Mouse (Mus musculus): Measurements from ENCODE around the gene Mindy1. TPM values are rescaled to one million over a fixed set of nuclear protein-coding genes. Genes with fewer than 3 reads are reported as not detected.

The Mindy1 gene
- polyA plus RNA-seq, 1 experiment from 2014 or later, result 54.6 TPM

DNA sequence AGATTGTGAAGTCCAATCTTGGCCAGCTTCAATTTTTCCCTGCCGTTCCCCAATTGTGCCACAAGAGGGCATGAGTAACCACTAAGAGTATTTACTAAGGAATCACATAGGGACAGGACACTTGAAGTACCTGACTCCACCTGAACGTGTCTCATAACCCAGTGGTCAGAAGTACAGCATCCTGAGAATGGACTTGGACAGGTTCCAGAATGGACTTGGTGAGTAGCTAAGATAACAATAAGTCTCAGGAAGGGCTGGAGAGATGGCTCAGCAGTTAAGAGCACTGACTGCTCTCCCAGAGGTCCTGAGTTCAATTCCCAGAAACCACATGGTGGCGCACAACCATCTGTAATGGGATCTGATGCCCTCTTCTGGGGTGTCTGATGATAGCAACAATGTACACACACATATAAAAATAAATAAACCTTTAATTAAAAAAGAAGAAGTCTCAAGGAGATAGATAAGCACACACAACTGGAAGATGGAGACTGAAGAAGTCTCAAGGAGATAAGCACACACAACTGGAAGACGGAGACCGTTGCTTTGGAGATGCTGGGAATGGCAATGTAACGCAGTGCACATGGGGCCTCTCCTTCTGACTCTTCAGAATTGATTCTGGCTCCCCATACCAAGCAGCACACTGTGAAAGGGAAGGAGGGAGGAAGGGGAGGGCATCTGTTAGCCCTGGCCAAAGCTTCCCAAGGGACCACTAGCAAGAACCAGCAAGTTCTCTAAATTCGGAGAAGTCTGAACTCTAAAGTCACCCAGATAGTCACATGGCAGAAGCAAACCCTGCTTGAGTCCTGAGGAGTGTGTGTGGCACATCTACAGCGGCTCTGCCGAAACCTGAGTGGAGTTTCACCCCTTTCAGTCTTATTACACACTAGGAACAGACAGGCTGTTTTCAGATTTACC lies 30.1 kb downstream of the Mindy1 start:
- H3K27ac ChIP-seq (ENCODE audit: low read length), result no peak overlapping the region
- H3K4me1 ChIP-seq (ENCODE audit: control insufficient read depth, insufficient read depth, low read length), result peaks cover 13% of the 10 kb centered on the region
- no peak overlapping the region for H3K4me3 ChIP-seq (replicated peaks; ENCODE audit: low read length)
- 64% methylated on average over 9 of the region's 9 CpGs for WGBS
- no peaks in the 10 kb centered on the region for H3K36me3 ChIP-seq (ENCODE audit: control insufficient read depth, insufficient read depth, low read length)
- no peaks in the 10 kb centered on the region for H3K27me3 ChIP-seq (ENCODE audit: control insufficient read depth, insufficient read depth, low read length)
- ATAC-seq (ENCODE audit: insufficient read depth, low FRiP score), result no peak
- H3K9me3 ChIP-seq (replicated peaks; ENCODE audit: control insufficient read depth, low read length), result no peaks in the 10 kb centered on the region
- H3K4me2 ChIP-seq (ENCODE audit: low read depth, low read length), result no peak overlapping the region
- no peak overlapping the region for H3K9ac ChIP-seq (ENCODE audit: low read length)

DNA sequence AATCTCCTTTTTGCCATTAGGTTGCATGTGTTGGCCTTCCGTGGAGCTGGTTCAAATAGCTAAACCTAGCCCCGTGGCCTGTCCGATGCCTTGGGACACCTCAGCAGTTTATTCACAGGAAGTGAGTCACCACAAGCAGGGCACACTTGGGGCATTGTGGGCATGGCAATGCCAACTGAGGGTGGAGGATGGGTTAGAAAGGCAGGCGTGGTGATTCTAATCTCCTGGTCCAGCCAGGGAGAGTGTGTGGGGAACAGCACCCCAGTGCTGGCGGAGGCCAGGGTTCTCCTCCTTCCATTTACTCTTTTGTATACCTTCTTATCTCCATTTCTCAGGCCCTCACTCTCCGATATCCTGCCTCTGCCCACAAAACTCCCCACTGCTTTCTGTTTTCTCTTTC lies 31.5 kb downstream of the Mindy1 start:
- 0 out of 2 replicates have a peak overlapping the region, but pooled peaks have one; percentile 1 for H3K9ac ChIP-seq (ENCODE audit: low read length)
- H3K9me3 ChIP-seq (replicated peaks; ENCODE audit: control insufficient read depth, low read length), result no peaks in the 10 kb centered on the region
- H3K4me2 ChIP-seq (ENCODE audit: low read depth, low read length), result no peak overlapping the region
- H3K4me1 ChIP-seq (ENCODE audit: control insufficient read depth, insufficient read depth, low read length), result peaks cover 16% of the 10 kb centered on the region
- no peak overlapping the region for H3K4me3 ChIP-seq (replicated peaks; ENCODE audit: low read length)
- WGBS, result 64% methylated on average over 6 of the region's 6 CpGs
- no peaks in the 10 kb centered on the region for H3K36me3 ChIP-seq (ENCODE audit: control insufficient read depth, insufficient read depth, low read length)
- no peaks in the 10 kb centered on the region for H3K27me3 ChIP-seq (ENCODE audit: control insufficient read depth, insufficient read depth, low read length)
- H3K27ac ChIP-seq (ENCODE audit: low read length), result no peak overlapping the region
- ATAC-seq (ENCODE audit: insufficient read depth, low FRiP score), result no peak

DNA sequence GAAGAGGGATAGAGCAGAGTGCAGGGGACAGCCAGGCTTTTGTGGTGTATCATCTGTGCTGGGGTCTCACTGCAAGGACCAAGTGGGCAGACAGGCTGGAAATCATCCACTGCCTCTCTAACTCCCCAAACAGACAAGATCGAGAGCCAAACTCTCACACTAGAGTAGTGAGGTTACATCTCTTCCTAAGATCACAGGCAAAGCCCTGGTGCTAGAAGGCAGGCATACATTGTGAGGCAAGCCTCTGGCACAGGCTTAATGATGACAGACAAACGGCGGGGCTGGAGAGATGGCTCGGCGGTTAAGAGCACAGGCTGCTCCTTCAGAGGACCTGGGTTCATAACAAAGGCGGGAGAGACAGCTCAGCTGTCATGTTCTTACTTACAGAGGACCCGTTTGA lies 32.3 kb downstream of the Mindy1 start:
- no peaks in the 10 kb centered on the region for H3K9me3 ChIP-seq (replicated peaks; ENCODE audit: control insufficient read depth, low read length)
- WGBS, result 52% methylated on average over 7 of the region's 7 CpGs

DNA sequence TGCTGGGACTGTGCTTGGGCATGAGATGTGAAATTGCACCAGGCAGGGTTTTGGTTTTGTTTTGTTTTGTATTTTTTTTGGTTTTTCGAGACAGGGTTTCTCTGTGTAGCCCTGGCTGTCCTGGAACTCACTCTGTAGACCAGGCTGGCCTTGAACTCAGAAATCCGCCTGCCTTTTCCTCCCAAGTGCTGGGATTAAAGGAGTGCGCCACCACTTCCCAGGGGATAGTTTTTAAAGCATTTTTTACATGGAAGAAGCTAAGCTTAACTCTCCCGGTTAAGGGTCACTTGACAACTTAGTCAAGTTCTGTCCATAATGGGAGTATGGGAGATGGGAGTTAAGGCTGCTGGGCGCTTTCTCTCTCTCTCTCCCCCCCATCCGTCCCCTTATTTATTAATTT lies 32.9 kb downstream of the Mindy1 start:
- peak overlapping the region; percentile 85 for H3K4me2 ChIP-seq (ENCODE audit: low read depth, low read length)
- H3K4me1 ChIP-seq (ENCODE audit: control insufficient read depth, insufficient read depth, low read length), result peaks cover 27% of the 10 kb centered on the region
- WGBS, result 74% methylated on average over 6 of the region's 6 CpGs
- ATAC-seq (ENCODE audit: insufficient read depth, low FRiP score), result no peak
- peak overlapping the region; percentile 98; the same call in 1 of the 2 replicates for H3K9ac ChIP-seq (ENCODE audit: low read length)
- H3K27ac ChIP-seq (ENCODE audit: low read length), result no peak overlapping the region
- no peak overlapping the region for H3K4me3 ChIP-seq (replicated peaks; ENCODE audit: low read length)
- no peaks in the 10 kb centered on the region for H3K27me3 ChIP-seq (ENCODE audit: control insufficient read depth, insufficient read depth, low read length)
- no peaks in the 10 kb centered on the region for H3K36me3 ChIP-seq (ENCODE audit: control insufficient read depth, insufficient read depth, low read length)
- H3K9me3 ChIP-seq (replicated peaks; ENCODE audit: control insufficient read depth, low read length), result no peaks in the 10 kb centered on the region

More for the DNA sequence above, 32.3 kb downstream of the Mindy1 start:
- Histone ChIP-seq H3K27me3 (ENCODE audit: control insufficient read depth, insufficient read depth, low read length) (no peaks in the 10 kb centered on the region), H3K4me1 (ENCODE audit: control insufficient read depth, insufficient read depth, low read length) (peaks cover 23% of the 10 kb centered on the region), H3K36me3 (ENCODE audit: control insufficient read depth, insufficient read depth, low read length) (no peaks in the 10 kb centered on the region), H3K4me2 (ENCODE audit: low read depth, low read length) (no peak overlapping the region), H3K9ac (ENCODE audit: low read length) (no peak overlapping the region), H3K4me3 (replicated peaks; ENCODE audit: low read length) (no peak overlapping the region), H3K27ac (ENCODE audit: low read length) (no peak overlapping the region)
- no peak for ATAC-seq (ENCODE audit: insufficient read depth, low FRiP score)

DNA sequence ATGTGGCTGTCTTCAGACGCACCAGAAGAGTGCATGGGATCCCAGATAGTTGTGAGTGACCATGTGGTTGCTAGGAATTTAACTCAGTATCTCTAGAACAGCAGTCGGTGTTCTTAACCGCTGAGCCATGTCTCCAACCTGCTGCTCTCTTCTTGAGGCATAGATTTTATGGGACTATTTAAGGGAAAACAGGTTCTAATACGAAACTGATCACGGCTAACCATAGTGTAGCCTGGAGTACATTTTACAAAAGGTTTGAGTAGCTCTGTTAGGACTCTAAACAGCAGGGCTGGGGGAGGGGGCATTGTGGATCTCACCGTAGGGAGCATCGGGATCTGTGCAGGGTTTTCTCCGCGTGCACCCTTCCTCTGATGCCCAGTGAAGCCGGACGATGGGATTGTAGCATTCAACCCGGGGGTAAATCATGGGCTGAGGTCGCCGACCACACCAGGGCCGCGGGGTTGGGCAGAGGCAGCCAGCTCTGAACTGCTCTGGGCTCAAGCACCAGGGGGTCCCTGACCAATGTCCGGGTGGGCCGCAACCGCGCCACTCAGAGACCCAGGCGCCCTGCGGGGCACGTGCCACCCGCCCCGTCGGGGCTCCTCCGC lies 33.4 kb downstream of the Mindy1 start, which contains the start of gene Cers2:
Gene Cers2 (plus strand): TSS at position 306 of the 608 bp plus-strand sequence.
- 6% methylated on average over 27 of the region's 27 CpGs for WGBS
- ATAC-seq (ENCODE audit: insufficient read depth, low FRiP score), result no peak; the same call in 1 of the 2 replicates

DNA sequence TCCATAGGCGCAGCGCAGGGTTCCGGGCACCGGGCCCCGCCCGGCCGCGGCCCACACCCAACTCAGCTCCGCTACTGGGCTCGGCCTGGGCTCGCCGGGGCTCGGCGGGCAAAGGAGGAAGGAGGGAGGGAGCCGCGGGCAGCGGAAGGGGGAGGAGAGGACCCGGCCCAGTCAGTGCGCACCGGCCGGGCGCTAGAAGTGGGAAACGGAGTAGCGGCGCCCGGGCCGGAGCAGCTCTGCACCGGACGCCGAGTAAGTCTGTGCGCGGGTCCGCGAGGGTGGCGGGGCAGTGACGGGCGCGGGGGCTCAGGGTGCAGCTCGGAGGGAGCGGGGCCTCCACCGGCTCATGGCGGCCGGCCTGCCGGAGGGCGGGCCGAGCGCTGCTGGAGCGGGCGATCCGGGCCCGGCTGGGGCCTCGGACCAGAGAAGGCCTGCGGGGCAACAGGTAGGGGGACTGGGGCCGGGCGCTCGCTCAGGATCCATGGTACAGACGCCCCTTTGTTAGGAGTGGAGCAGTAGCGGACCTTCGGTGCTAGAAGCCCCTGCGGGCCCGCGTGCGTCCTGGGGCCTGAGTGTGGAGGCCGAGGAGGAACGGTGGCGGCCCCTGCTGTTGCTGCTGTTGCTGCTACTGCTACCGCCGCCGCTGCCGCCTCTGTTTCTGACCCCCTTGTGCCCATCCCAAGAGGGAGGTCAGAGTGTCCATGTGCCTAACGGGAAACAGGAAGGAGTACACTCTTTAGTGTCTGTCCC lies 34.1 kb downstream of the Mindy1 start:
- peak; percentile 95 for ATAC-seq (ENCODE audit: insufficient read depth, low FRiP score)
- Histone ChIP-seq H3K9me3 (replicated peaks; ENCODE audit: control insufficient read depth, low read length) (no peaks in the 10 kb centered on the region), H3K27ac (ENCODE audit: low read length) (peak overlapping the region; percentile 92), H3K9ac (ENCODE audit: low read length) (peak overlapping the region; percentile 98), H3K27me3 (ENCODE audit: control insufficient read depth, insufficient read depth, low read length) (no peaks in the 10 kb centered on the region), H3K36me3 (ENCODE audit: control insufficient read depth, insufficient read depth, low read length) (no peaks in the 10 kb centered on the region), H3K4me3 (replicated peaks; ENCODE audit: low read length) (peak overlapping the region; percentile 81), H3K4me1 (ENCODE audit: control insufficient read depth, insufficient read depth, low read length) (peaks cover 27% of the 10 kb centered on the region), H3K4me2 (ENCODE audit: low read depth, low read length) (peak overlapping the region; percentile 85)
- 0% methylated on average over 61 of the region's 71 CpGs for WGBS

More for the DNA sequence above, 33.4 kb downstream of the Mindy1 start, which contains the start of gene Cers2:
- H3K4me2 ChIP-seq (ENCODE audit: low read depth, low read length), result peak within 1 kb of the TSS; percentile 85
- peaks cover 27% of the 10 kb centered on the region for H3K4me1 ChIP-seq (ENCODE audit: control insufficient read depth, insufficient read depth, low read length)
- H3K27me3 ChIP-seq (ENCODE audit: control insufficient read depth, insufficient read depth, low read length), result no peaks in the 10 kb centered on the region
- H3K4me3 ChIP-seq (replicated peaks; ENCODE audit: low read length), result peak within 1 kb of the TSS; percentile 81
- no peaks in the 10 kb centered on the region for H3K36me3 ChIP-seq (ENCODE audit: control insufficient read depth, insufficient read depth, low read length)
- H3K9ac ChIP-seq (ENCODE audit: low read length), result peak within 1 kb of the TSS; percentile 98
- no peaks in the 10 kb centered on the region for H3K9me3 ChIP-seq (replicated peaks; ENCODE audit: control insufficient read depth, low read length)
- H3K27ac ChIP-seq (ENCODE audit: low read length), result peak within 1 kb of the TSS; percentile 92

DNA sequence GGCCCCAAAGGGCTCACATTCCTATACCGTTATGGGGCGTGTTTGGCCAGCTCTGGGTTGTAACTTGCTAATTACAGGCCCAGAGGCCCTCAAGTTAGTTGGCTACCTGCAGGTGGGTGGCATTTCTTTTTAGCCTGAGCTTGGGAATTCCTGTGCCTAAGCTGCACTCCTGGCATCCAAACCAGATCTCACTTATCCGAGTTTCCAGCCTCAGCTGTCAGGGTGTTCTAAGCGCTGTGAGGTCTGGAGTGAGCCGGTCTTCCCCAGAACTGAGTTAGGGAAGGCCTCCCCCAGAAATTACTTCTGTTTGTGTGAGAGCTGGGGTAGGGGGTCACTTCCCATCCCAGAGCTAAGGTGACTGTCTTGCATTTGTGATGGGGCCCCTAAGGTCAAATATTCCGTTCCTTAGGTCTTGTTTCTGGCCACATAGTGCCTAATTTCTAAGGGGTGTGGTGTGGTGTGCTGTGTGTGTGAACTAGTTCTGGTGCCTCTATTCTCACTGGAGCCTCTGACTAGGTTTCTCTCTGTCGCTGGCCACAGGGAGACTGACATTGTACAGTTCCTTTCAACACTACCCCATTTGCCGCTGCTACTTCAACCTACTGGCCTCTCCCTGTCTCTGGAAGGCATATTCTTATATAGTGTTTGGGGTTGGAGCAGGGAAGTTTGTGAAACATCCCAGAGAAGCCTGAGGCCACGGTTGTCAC lies 34.9 kb downstream of the Mindy1 start:
- H3K36me3 ChIP-seq (ENCODE audit: control insufficient read depth, insufficient read depth, low read length), result no peaks in the 10 kb centered on the region
- H3K4me1 ChIP-seq (ENCODE audit: control insufficient read depth, insufficient read depth, low read length), result peaks cover 27% of the 10 kb centered on the region
- peak overlapping the region; percentile 85 for H3K4me2 ChIP-seq (ENCODE audit: low read depth, low read length)
- ATAC-seq (ENCODE audit: insufficient read depth, low FRiP score), result no peak
- WGBS, result 15% methylated on average over 9 of the region's 9 CpGs
- peak overlapping the region; percentile 92 for H3K27ac ChIP-seq (ENCODE audit: low read length)
- H3K4me3 ChIP-seq (replicated peaks; ENCODE audit: low read length), result peak overlapping the region; percentile 81
- H3K9me3 ChIP-seq (replicated peaks; ENCODE audit: control insufficient read depth, low read length), result no peaks in the 10 kb centered on the region
- H3K9ac ChIP-seq (ENCODE audit: low read length), result peak overlapping the region; percentile 98
- no peaks in the 10 kb centered on the region for H3K27me3 ChIP-seq (ENCODE audit: control insufficient read depth, insufficient read depth, low read length)

DNA sequence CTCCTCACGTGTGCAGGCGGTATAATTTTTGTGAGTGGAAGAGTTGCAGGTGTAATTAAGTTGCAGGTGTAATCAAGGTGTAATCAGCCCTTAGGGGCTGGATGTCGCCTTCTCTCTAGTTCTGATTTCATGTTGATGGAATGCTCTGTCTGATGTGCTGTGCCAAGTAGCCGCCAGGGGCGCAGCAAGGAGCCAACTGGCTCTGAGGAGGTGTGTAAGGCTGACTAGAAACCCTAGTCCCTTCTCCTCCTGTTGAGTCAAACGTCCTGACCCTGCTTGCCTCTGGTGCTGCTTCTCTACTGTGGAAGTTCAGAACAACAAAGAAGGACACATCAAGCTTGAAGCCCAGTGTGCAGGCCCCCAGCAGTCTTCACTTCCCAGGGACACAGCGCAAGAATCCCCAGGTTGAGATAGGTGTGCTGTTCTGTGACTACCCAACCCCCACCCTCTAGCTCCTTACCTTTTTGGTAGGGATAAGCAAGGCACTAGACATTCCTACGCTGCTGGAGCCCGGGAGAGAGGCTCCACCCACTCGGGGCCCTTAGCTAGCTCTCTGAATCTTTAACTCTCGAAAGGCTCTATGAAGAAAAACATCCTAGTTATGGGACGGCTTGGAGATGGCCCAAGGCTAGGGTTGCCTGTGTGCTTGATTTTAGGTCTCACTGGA lies 36.4 kb downstream of the Mindy1 start:
- 19% methylated on average over 12 of the region's 12 CpGs for WGBS
- Histone ChIP-seq H3K27me3 (ENCODE audit: control insufficient read depth, insufficient read depth, low read length) (no peaks in the 10 kb centered on the region), H3K9ac (ENCODE audit: low read length) (peak overlapping the region; percentile 10; the same call in 1 of the 2 replicates), H3K36me3 (ENCODE audit: control insufficient read depth, insufficient read depth, low read length) (peaks cover 9% of the 10 kb centered on the region; the same call in 1 of the 2 replicates), H3K4me2 (ENCODE audit: low read depth, low read length) (peak overlapping the region; percentile 22; the same call in 1 of the 2 replicates), H3K4me3 (replicated peaks; ENCODE audit: low read length) (0 out of 2 replicates have a peak overlapping the region, but pooled peaks have one; percentile 6), H3K9me3 (replicated peaks; ENCODE audit: control insufficient read depth, low read length) (no peaks in the 10 kb centered on the region), H3K4me1 (ENCODE audit: control insufficient read depth, insufficient read depth, low read length) (peaks cover 25% of the 10 kb centered on the region), H3K27ac (ENCODE audit: low read length) (0 out of 2 replicates have a peak overlapping the region, but pooled peaks have one; percentile 14)
- no peak for ATAC-seq (ENCODE audit: insufficient read depth, low FRiP score)

All from stomach, embryonic 16.5 days (tissue).